8 mouse cellular contexts compared by ENCODE assay signal in genomic region chr3:87859813-87860212, GRCm38 (mm10). TPM values are rescaled to one million over a fixed set of nuclear protein-coding genes. Genes with fewer than 3 reads are reported as not detected.
DNase-seq lines count a peak whose midpoint lies in the region; TF ChIP-seq lines count a peak whose summit lies in the region.
"Had no signal": no experiment of that assay in that cellular context is flagged by ENCODE, and none has a peak within 500 bp of the region (broad histone marks: within the 10 kb centered on the region; RNA-seq: fewer than 3 reads in every experiment).

No protein-coding gene starts in this region.

- no peaks in the 10 kb centered on the region for H3K27me3 ChIP-seq in MEL (ENCODE audit: control insufficient read depth in 1 of 2, insufficient read depth in 2 of 2, low read length in 2 of 2)
- H3K27me3 ChIP-seq: megakaryocyte, embryonic 14.5 days had no signal

- intact Hi-C loops in heart, postnatal 25 days (cut with DNase I) = loop anchor here (1.0 kb wide), 1 partner anchor 65 kb away; the partner anchor contains the start of gene Ntrk1

- no peak overlapping the region for H3K4me3 ChIP-seq in MEL (ENCODE audit: control insufficient read depth in 1 of 2, insufficient read depth in 1 of 2, low read depth in 2 of 2, low read length in 2 of 2)
- no peak overlapping the region for H3K4me3 ChIP-seq in embryonic fibroblast, embryonic 13.5 days (ENCODE audit: insufficient read depth, low read length)
- H3K4me3 ChIP-seq in layer of hippocampus, adult 2 months = no peak overlapping the region
- H3K4me3 ChIP-seq: megakaryocyte, embryonic 14.5 days had no signal

- no peaks in the 10 kb centered on the region for H3K4me1 ChIP-seq in MEL (ENCODE audit: control insufficient read depth in 1 of 2, insufficient read depth in 2 of 2, low read length in 2 of 2)
- peaks cover 4% of the 10 kb centered on the region; the same call in 1 of the 2 replicates for H3K4me1 ChIP-seq in embryonic fibroblast, embryonic 13.5 days (ENCODE audit: control insufficient read depth, insufficient read depth, low read length)

- no peak overlapping the region for H3K27ac ChIP-seq in MEL (ENCODE audit: control insufficient read depth, low read depth, low read length)
- H3K27ac ChIP-seq in embryonic fibroblast, embryonic 13.5 days (ENCODE audit: insufficient read depth, low read length) = no peak overlapping the region
- H3K27ac ChIP-seq in layer of hippocampus, adult 2 months = peak overlapping the region; percentile 58

- peak; percentile 77 for DNase-seq in MEL (ENCODE audit: low read depth, low spot score)
- peak; percentile 41 for DNase-seq in adrenal gland, postnatal 25 days
- DNase-seq in heart, postnatal 25 days (ENCODE audit: low spot score) = peak; percentile 35
- peak; percentile 71 to 75 for DNase-seq in layer of hippocampus, adult 2 months (ENCODE audit: low spot score in 2 of 2)
- DNase-seq in lung, postnatal 10 days = peak; percentile 76
- peak; percentile 77 to 83 for DNase-seq in right cerebral cortex, adult 2 months (ENCODE audit: low spot score in 2 of 2)

- TF ChIP-seq RAD21 in MEL (IDR thresholded peaks at IDR 0.05; ENCODE audit: low read depth, low read length) = peak; percentile 55

- H3K79me2 ChIP-seq in MEL (ENCODE audit: control insufficient read depth, insufficient read depth, low read length, poor library complexity) = no peaks in the 10 kb centered on the region

- no peak overlapping the region for H3K9ac ChIP-seq in MEL (ENCODE audit: control insufficient read depth, low read depth, low read length, poor library complexity, severe bottlenecking)

- no peak for TF ChIP-seq EP300 in MEL (IDR thresholded peaks at IDR 0.05; ENCODE audit: low read depth in 1 of 2, low read length in 2 of 2)

- H3K9me3 ChIP-seq in MEL (replicated peaks; ENCODE audit: insufficient read depth, low read length) = no peaks in the 10 kb centered on the region

- peaks cover 0 to 14% of the 10 kb centered on the region in 2 experiments; a peak in 2 of 4 replicates for H3K36me3 ChIP-seq in MEL (ENCODE audit: control insufficient read depth in 1 of 2, insufficient read depth in 2 of 2, low read length in 2 of 2)

- TF ChIP-seq POLR2A in MEL (IDR thresholded peaks at IDR 0.05; ENCODE audit: control insufficient read depth in 1 of 2, insufficient read depth in 1 of 2, low read depth in 1 of 2, low read length in 2 of 2, poor library complexity in 1 of 2) = no peak
- TF ChIP-seq POLR2A in embryonic fibroblast, embryonic 13.5 days (IDR thresholded peaks at IDR 0.05; ENCODE audit: low read depth, low read length) = no peak

- TF ChIP-seq CTCF in MEL (IDR thresholded peaks at IDR 0.05 in 2 of 3, conservative IDR thresholded peaks at IDR 0.05 in 1 of 3; ENCODE audit: control insufficient read depth in 1 of 3, insufficient read depth in 1 of 3, low read depth in 2 of 3, low read length in 3 of 3, poor library complexity in 1 of 3, severe bottlenecking in 1 of 3) = peak; percentile 60 to 88 (median 82)
- peak; percentile 23; the same call in 1 of the 2 replicates for TF ChIP-seq CTCF in embryonic fibroblast, embryonic 13.5 days (IDR thresholded peaks at IDR 0.05; ENCODE audit: borderline replicate concordance, insufficient read depth, low read length)
- TF ChIP-seq CTCF in layer of hippocampus, adult 2 months (conservative IDR thresholded peaks at IDR 0.05) = peak; percentile 95

TF ChIP-seq in MEL, 35 proteins besides CTCF, POLR2A, EP300 and RAD21:
- TF ChIP-seq BHLHE40 (IDR thresholded peaks at IDR 0.05; ENCODE audit: borderline replicate concordance, low read depth, low read length) (no peak), ZC3H11A (IDR thresholded peaks at IDR 0.05; ENCODE audit: low read depth, low read length) (peak; percentile 21; the same call in 1 of the 2 replicates), CHD1 (IDR thresholded peaks at IDR 0.05; ENCODE audit: low read depth, low read length) (no peak), ZKSCAN1 (IDR thresholded peaks at IDR 0.05; ENCODE audit: low read depth, low read length) (no peak), ZMIZ1 (IDR thresholded peaks at IDR 0.05; ENCODE audit: low read depth, low read length) (no peak), MAX (IDR thresholded peaks at IDR 0.05; ENCODE audit: low read length) (no peak), ETS1 (IDR thresholded peaks at IDR 0.05; ENCODE audit: low read depth, low read length) (no peak), HCFC1 (IDR thresholded peaks at IDR 0.05; ENCODE audit: low read depth, low read length) (0 out of 2 replicates have a peak, but pooled peaks have one; percentile 36), NRF1 (IDR thresholded peaks at IDR 0.05; ENCODE audit: insufficient read depth, low read depth, low read length, poor library complexity, severe bottlenecking) (no peak), SMC3 (IDR thresholded peaks at IDR 0.05; ENCODE audit: low read depth, low read length) (peak; percentile 62), ELF1 (IDR thresholded peaks at IDR 0.05; ENCODE audit: low read depth, low read length) (peak; percentile 39; the same call in 1 of the 2 replicates), POLR2AphosphoS2 (IDR thresholded peaks at IDR 0.05; ENCODE audit: low read length) (no peak), GATA1 (IDR thresholded peaks at IDR 0.05; ENCODE audit: low read depth, low read length) (no peak)
TF ChIP-seq in MEL: peak in this region for 4.

RNA-seq across cellular contexts. Expression of gene Sh2d2a, which starts 13.3 kb away (rescaled TPM):
- total RNA-seq in MEL (2012; rRNA removed) = not detected in 2 replicates
- polyA plus RNA-seq in MEL (2012; ENCODE audit: insufficient read depth in 1 of 2, insufficient read length in 2 of 2, low read depth in 1 of 2, low replicate concordance in 2 of 2, missing spikeins in 1 of 2) = not detected
- 0.15 TPM in 1 of 2 replicates, not detected in the other for total RNA-seq in adrenal gland, postnatal 25 days (2021)
- polyA plus RNA-seq in embryonic fibroblast, embryonic 13.5 days (2011; ENCODE audit: insufficient read length, low read depth, missing spikeins) = not detected in 2 replicates
- under 1 TPM in 1 of 2 experiments, not detected in 1; 0.08 TPM for total RNA-seq in heart, postnatal 25 days (2021)
- not detected for total RNA-seq in layer of hippocampus, adult 2 months (2021)

RNA-seq across cellular contexts. Expression of gene Prcc, which starts 25.6 kb away (rescaled TPM):
- 43.2 and 47.0 TPM in 2 replicates for total RNA-seq in MEL (2012; rRNA removed)
- 10 to 100 TPM in 1 of 2 experiments, not detected in 1; 65.9 TPM for polyA plus RNA-seq in MEL (2012; ENCODE audit: insufficient read depth in 1 of 2, insufficient read length in 2 of 2, low read depth in 1 of 2, low replicate concordance in 2 of 2, missing spikeins in 1 of 2)
- 55.3 and 56.1 TPM in 2 replicates for total RNA-seq in adrenal gland, postnatal 25 days (2021)
- 27.5 and 34.2 TPM in 2 replicates for polyA plus RNA-seq in embryonic fibroblast, embryonic 13.5 days (2011; ENCODE audit: insufficient read length, low read depth, missing spikeins)
- 10 to 100 TPM; 48.3 to 50.7 TPM for total RNA-seq in heart, postnatal 25 days (2021)
- 10 to 100 TPM; 58.0 to 60.0 TPM for total RNA-seq in layer of hippocampus, adult 2 months (2021)

RNA-seq across cellular contexts. Expression of gene Pear1, which starts 35.7 kb away (rescaled TPM):
- total RNA-seq in MEL (2012; rRNA removed) = 0.16 and 0.35 TPM in 2 replicates
- polyA plus RNA-seq in MEL (2012; ENCODE audit: insufficient read depth in 1 of 2, insufficient read length in 2 of 2, low read depth in 1 of 2, low replicate concordance in 2 of 2, missing spikeins in 1 of 2) = 1 to 10 TPM in 1 of 2 experiments, not detected in 1; 1.0 TPM
- total RNA-seq in adrenal gland, postnatal 25 days (2021) = 20.7 and 23.0 TPM in 2 replicates
- 65.8 and 74.0 TPM in 2 replicates for polyA plus RNA-seq in embryonic fibroblast, embryonic 13.5 days (2011; ENCODE audit: insufficient read length, low read depth, missing spikeins)
- total RNA-seq in heart, postnatal 25 days (2021) = 10 to 100 TPM; 17.9 to 21.7 TPM
- 10 to 100 TPM in 1 of 2 experiments, 1 to 10 TPM in 1; 9.2 to 13.1 TPM for total RNA-seq in layer of hippocampus, adult 2 months (2021)

RNA-seq across cellular contexts. Expression of gene Hdgf, which starts 46.3 kb away (rescaled TPM):
- 505 and 519 TPM in 2 replicates for total RNA-seq in MEL (2012; rRNA removed)
- 1,000 to 10,000 TPM in 1 of 2 experiments, 100 to 1,000 TPM in 1; 369 to 1,503 TPM for polyA plus RNA-seq in MEL (2012; ENCODE audit: insufficient read depth in 1 of 2, insufficient read length in 2 of 2, low read depth in 1 of 2, low replicate concordance in 2 of 2, missing spikeins in 1 of 2)
- total RNA-seq in adrenal gland, postnatal 25 days (2021) = 173 and 198 TPM in 2 replicates
- polyA plus RNA-seq in embryonic fibroblast, embryonic 13.5 days (2011; ENCODE audit: insufficient read length, low read depth, missing spikeins) = 267 and 287 TPM in 2 replicates
- 100 to 1,000 TPM; 108 to 112 TPM for total RNA-seq in heart, postnatal 25 days (2021)
- 100 to 1,000 TPM; 140 to 146 TPM for total RNA-seq in layer of hippocampus, adult 2 months (2021)

RNA-seq across cellular contexts. Expression of gene Mrpl24, which starts 59.5 kb away (rescaled TPM):
- 59.5 and 66.2 TPM in 2 replicates for total RNA-seq in MEL (2012; rRNA removed)
- polyA plus RNA-seq in MEL (2012; ENCODE audit: insufficient read depth in 1 of 2, insufficient read length in 2 of 2, low read depth in 1 of 2, low replicate concordance in 2 of 2, missing spikeins in 1 of 2) = 10 to 100 TPM in 1 of 2 experiments, not detected in 1; 77.3 TPM
- 113 and 156 TPM in 2 replicates for total RNA-seq in adrenal gland, postnatal 25 days (2021)
- polyA plus RNA-seq in embryonic fibroblast, embryonic 13.5 days (2011; ENCODE audit: insufficient read length, low read depth, missing spikeins) = 130 and 167 TPM in 2 replicates
- total RNA-seq in heart, postnatal 25 days (2021) = 10 to 100 TPM; 68.3 to 70.1 TPM
- 10 to 100 TPM; 54.3 to 55.1 TPM for total RNA-seq in layer of hippocampus, adult 2 months (2021)

Comparison
In these comparisons a context has a peak if more than half of its experiments do, and no peak if none do; other contexts are left out.
1. CTCF ChIP-seq: peak in every context shown above with its lines; median percentile 95 in layer of hippocampus, adult 2 months; 82 in MEL; 23 in embryonic fibroblast, embryonic 13.5 days.